Mouse (Mus musculus) limb, embryonic 11.5 days (tissue): ENCODE data around the gene A930017K11Rik. TPM values are rescaled to one million over a fixed set of nuclear protein-coding genes. Genes with fewer than 3 reads are reported as not detected.

Experiments
- ATAC-seq: fragments of 200-750 bp; cut with Nextera tagmentation; 2 replicates; pipeline ENCODE4 v1.8.0; 2017; ENCODE audit warnings: low read depth; ENCODE audit not compliant: insufficient number of reproducible peaks, low FRiP score, low TSS enrichment
- DNase-seq: peaks from one replicate; pipeline ENCODE4 v3.0.0-alpha.2; 2015; ENCODE audit warnings: low spot score
- H3K27ac ChIP-seq: fragments of 300-500 bp; sonication (generic); replicated peaks from 2 replicates; pipeline ENCODE4 v1.5.1; 2014; ENCODE audit warnings: low read depth, mild to moderate bottlenecking, low read length
- H3K27me3 ChIP-seq: fragments of 300-500 bp; sonication (generic); 2 replicates; pipeline ENCODE4 v1.6.1; 2014; ENCODE audit warnings: mild to moderate bottlenecking, low read length, mixed read lengths; ENCODE audit not compliant: control insufficient read depth, insufficient read depth
- H3K36me3 ChIP-seq: fragments of 300-500 bp; sonication (generic); 2 replicates; pipeline ENCODE4 v1.6.1; 2014; ENCODE audit warnings: mild to moderate bottlenecking, low read length, moderate library complexity, mixed read lengths; ENCODE audit not compliant: control insufficient read depth, insufficient read depth
- H3K4me1 ChIP-seq: fragments of 300-500 bp; sonication (generic); 2 replicates; pipeline ENCODE4 v1.6.1; 2014; ENCODE audit warnings: low read length, mixed read lengths; ENCODE audit not compliant: control insufficient read depth, insufficient read depth
- H3K4me2 ChIP-seq: fragments of 300-500 bp; sonication (generic); 2 replicates; pipeline ENCODE4 v1.6.1; 2014; ENCODE audit warnings: low read depth, mild to moderate bottlenecking, moderate library complexity; ENCODE audit not compliant: severe bottlenecking
- H3K4me3 ChIP-seq: fragments of 300-500 bp; sonication (generic); 2 replicates; pipeline ENCODE4 v1.5.1; 2014; ENCODE audit warnings: low read depth, low read length
- H3K9ac ChIP-seq: fragments of 300-500 bp; sonication (generic); 2 replicates; pipeline ENCODE4 v1.6.1; 2014; ENCODE audit warnings: mild to moderate bottlenecking, low read length
- H3K9me3 ChIP-seq: fragments of 300-500 bp; sonication (generic); 2 replicates; pipeline ENCODE4 v1.6.1; 2016; ENCODE audit warnings: low read length; ENCODE audit not compliant: control insufficient read depth
- WGBS: fragments of 180-500 bp; shearing (Covaris S2); extraction: QIAGEN DNeasy Blood & Tissue Kit; methylation state at CpG from one replicate; pipeline ENCODE4 v1.1.7; 2014; 5-methylcytosine and 5-hydroxymethylcytosine counted together
- polyA plus RNA-seq: library from polyadenylated mRNA; unstranded; fragments of >200 nt; fragmentation: Nextera tagmentation; extraction: Ambion mirVana; gene quantifications from 2 replicates; pipeline ENCODE4 v1.2.1, GENCODE M21; 2014

A930017K11Rik gene
- polyA plus RNA-seq, 1 experiment from 2014 or later, result 0.33 TPM

DNA sequence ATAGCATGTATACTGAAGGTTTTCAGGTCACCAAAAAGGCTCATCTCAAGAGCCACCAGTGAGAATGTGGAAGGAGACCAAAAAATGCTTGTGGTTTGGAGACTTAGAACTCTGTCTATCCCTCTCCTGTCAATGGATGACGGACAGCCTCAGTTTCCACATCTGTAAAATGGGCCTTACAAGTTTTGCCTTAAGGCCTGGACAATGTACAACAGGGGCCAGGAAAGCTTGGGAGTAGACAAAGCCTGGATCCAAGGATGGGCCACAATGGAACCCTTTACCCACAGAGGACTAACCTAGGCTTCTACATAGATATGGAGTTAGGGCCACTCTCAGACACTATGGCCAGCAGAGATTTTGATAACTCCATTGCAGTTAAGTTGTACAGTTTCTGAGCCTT, 31.7 kb upstream of the A930017K11Rik start:
- Histone ChIP-seq H3K36me3 (no peaks in the 10 kb centered on the region), H3K9me3 (no peaks in the 10 kb centered on the region), H3K4me3 (no peak overlapping the region), H3K4me2 (no peak overlapping the region; the same call in 1 of the 2 replicates), H3K27me3 (no peaks in the 10 kb centered on the region), H3K27ac (no peak overlapping the region), H3K9ac (no peak overlapping the region), H3K4me1 (peaks cover 6% of the 10 kb centered on the region)
- WGBS, result 92% methylated on average over 1 of the region's 1 CpGs
- DNase-seq (no peak), ATAC-seq (no peak)

DNA sequence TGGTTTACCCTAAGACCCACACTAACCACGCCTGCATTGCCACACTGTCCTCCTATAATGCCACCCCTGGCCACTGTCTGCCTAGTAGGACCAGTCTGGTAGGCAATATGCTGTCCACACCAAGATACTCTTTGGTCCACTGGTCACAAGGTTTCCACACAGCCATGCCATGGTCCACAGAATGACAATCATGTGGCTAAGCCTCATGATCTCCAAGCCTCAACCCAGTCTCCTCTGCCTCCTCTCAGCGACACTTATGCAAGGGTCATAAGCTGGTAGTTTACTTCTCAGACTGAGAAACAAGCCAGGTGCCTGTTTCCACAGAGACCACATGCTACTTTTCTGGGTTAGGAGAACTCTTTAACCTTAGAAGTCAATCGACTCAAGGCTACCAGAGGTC, 30.5 kb upstream of the A930017K11Rik start:
- H3K27ac ChIP-seq, result no peak overlapping the region
- peaks cover 6% of the 10 kb centered on the region for H3K4me1 ChIP-seq
- no peak overlapping the region for H3K4me2 ChIP-seq
- no peak for DNase-seq
- WGBS, result 89% methylated on average over 3 of the region's 3 CpGs
- no peaks in the 10 kb centered on the region for H3K9me3 ChIP-seq
- H3K4me3 ChIP-seq, result no peak overlapping the region
- no peaks in the 10 kb centered on the region for H3K36me3 ChIP-seq
- H3K27me3 ChIP-seq, result no peaks in the 10 kb centered on the region
- no peak for ATAC-seq
- no peak overlapping the region for H3K9ac ChIP-seq

- H3K36me3 ChIP-seq, result no peaks in the 10 kb centered on the region
- ATAC-seq, result no peak
- H3K27me3 ChIP-seq, result no peaks in the 10 kb centered on the region
- H3K4me1 ChIP-seq, result peaks cover 6% of the 10 kb centered on the region
- 92% methylated on average over 5 of the region's 5 CpGs for WGBS
- no peak overlapping the region for H3K9ac ChIP-seq
- H3K4me3 ChIP-seq, result no peak overlapping the region
- no peak overlapping the region for H3K4me2 ChIP-seq
- no peaks in the 10 kb centered on the region for H3K9me3 ChIP-seq
- DNase-seq, result no peak
- H3K27ac ChIP-seq, result no peak overlapping the region
These were observed 28.5 kb upstream of the A930017K11Rik start for GRCm38 (mm10) chr17:25980854-25981253.

DNA sequence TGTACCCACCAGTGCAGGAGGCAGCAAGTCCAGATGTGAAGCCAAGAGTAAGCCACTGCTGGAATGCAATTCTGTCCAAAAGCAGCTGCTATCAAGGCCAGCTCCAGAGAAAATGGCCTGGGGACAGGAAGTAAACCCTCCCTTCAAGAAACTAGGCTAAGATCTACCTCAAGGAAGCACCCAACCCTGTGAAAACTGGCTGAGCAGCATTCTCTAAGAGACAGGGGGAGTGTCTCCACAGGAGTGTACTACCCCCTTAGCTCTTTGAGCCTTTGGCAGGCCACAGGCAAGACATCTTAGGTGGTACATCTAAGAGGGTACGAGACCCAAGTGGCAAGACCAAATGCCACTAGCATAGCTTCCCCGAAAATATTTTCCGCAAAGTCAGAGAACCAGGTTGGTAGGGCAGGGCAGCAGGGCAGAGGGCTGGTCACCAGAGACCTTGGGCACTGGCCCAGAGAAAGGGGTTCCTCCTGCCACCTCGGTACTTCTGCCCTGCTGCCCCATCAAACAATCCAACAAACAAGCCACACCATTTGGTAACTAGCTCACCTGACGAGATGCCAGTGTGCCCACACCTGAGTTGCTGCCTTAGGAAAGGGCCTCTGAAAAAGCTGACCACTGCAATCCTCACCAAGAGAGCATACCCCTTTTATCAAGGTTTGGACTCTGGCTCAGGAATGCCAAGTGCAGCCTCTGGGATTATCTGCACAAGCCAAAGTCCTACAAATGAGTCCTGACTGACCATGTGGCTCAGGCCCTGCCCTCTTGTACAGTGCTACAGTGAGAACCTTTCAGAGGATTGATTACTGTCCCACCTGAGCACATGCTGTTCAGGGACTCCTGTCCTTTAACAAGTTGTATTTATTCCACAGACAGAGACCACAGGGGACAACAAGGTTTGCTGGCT, 27.7 kb upstream of the A930017K11Rik start:
- H3K4me1 ChIP-seq, result peaks cover 6% of the 10 kb centered on the region
- H3K36me3 ChIP-seq, result no peaks in the 10 kb centered on the region
- no peak overlapping the region for H3K27ac ChIP-seq
- no peak overlapping the region for H3K9ac ChIP-seq
- no peak overlapping the region for H3K4me3 ChIP-seq
- no peak for DNase-seq
- no peaks in the 10 kb centered on the region for H3K27me3 ChIP-seq
- H3K4me2 ChIP-seq, result no peak overlapping the region
- no peaks in the 10 kb centered on the region for H3K9me3 ChIP-seq
- ATAC-seq, result no peak
- 87% methylated on average over 5 of the region's 5 CpGs for WGBS

GRCm38 (mm10) chr17:25970954-25971707, 18.8 kb upstream of the A930017K11Rik start:
- H3K4me3 ChIP-seq, result no peak overlapping the region
- H3K27me3 ChIP-seq, result no peaks in the 10 kb centered on the region
- no peaks in the 10 kb centered on the region for H3K9me3 ChIP-seq
- no peaks in the 10 kb centered on the region; the same call in 1 of the 2 replicates for H3K36me3 ChIP-seq
- 0 out of 2 replicates have a peak, but pooled peaks cover 5% of the 10 kb centered on the region for H3K4me1 ChIP-seq
- ATAC-seq (no peak), DNase-seq (no peak)
- no peak overlapping the region for H3K27ac ChIP-seq
- no peak overlapping the region for H3K9ac ChIP-seq
- 87% methylated on average over 4 of the region's 4 CpGs for whole genome bisulfite sequencing
- no peak overlapping the region for H3K4me2 ChIP-seq

DNA sequence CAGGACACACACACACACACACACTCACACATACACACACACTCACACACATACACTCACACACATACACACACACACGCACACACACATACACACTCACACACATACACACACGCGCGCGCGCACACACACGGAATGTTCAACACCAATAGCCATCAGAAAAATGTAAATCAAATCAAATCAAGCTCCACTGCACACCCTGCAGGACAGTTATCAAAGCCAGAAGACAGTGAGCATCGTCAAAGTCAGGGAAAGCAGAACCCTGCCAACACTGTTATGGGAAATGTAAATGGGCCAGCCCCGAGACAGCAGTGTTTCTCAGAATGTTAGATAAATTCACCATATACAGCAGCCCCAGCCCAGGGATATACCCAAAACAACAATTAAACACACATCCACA, 18.1 kb upstream of the A930017K11Rik start:
- Histone ChIP-seq H3K36me3 (no peaks in the 10 kb centered on the region; the same call in 1 of the 2 replicates), H3K4me2 (no peak overlapping the region), H3K9me3 (no peaks in the 10 kb centered on the region), H3K4me3 (no peak overlapping the region), H3K4me1 (0 out of 2 replicates have a peak, but pooled peaks cover 5% of the 10 kb centered on the region), H3K27ac (no peak overlapping the region), H3K9ac (no peak overlapping the region), H3K27me3 (no peaks in the 10 kb centered on the region)
- DNase-seq (no peak), ATAC-seq (no peak)
- 96% methylated on average over 9 of the region's 9 CpGs for WGBS

GRCm38 (mm10) chr17:25968176-25968575, 15.8 kb upstream of the A930017K11Rik start:
- WGBS, result 53% methylated on average over 1 of the region's 1 CpGs
- H3K27ac ChIP-seq, result no peak overlapping the region
- DNase-seq, result no peak

DNA sequence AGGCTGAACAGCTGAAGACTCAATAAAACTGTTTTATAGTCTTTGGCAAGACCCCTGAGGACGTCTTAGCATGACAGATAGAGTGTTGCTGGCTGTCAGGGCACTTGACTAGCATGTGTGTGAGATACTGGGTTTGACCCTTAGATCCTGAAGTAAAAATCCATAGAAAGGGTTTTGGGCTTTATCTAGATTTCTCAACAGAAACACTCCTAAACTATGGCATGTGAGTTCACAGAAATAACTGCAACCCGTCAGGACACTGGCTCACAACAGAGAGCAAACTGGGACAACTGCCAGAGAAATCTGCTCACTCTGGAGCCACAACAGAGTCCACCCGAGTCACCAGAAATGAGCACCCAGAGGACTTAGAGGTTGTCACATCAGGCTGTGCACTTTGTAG, 15.3 kb upstream of the A930017K11Rik start:
- WGBS, result 53% methylated on average over 3 of the region's 3 CpGs
- no peak for ATAC-seq
- H3K4me1 ChIP-seq, result no peaks in the 10 kb centered on the region
- H3K4me2 ChIP-seq, result no peak overlapping the region
- no peaks in the 10 kb centered on the region for H3K9me3 ChIP-seq
- peaks cover 12% of the 10 kb centered on the region for H3K36me3 ChIP-seq
- H3K9ac ChIP-seq, result no peak overlapping the region
- DNase-seq, result no peak
- no peak overlapping the region for H3K4me3 ChIP-seq
- no peaks in the 10 kb centered on the region for H3K27me3 ChIP-seq
- no peak overlapping the region for H3K27ac ChIP-seq

More at GRCm38 (mm10) chr17:25968176-25968575, 15.8 kb upstream of the A930017K11Rik start:
- Histone ChIP-seq H3K4me2 (no peak overlapping the region), H3K27me3 (no peaks in the 10 kb centered on the region), H3K4me3 (no peak overlapping the region), H3K36me3 (peaks cover 10% of the 10 kb centered on the region), H3K9ac (no peak overlapping the region), H3K9me3 (no peaks in the 10 kb centered on the region), H3K4me1 (no peaks in the 10 kb centered on the region)
- no peak for ATAC-seq
